Mouse (Mus musculus): Measurements from ENCODE around the gene Cdh23. TPM values are rescaled to one million over a fixed set of nuclear protein-coding genes. Genes with fewer than 3 reads are reported as not detected.

The Cdh23 gene
- polyA plus RNA-seq, 1 experiment = 2.1 TPM

DNA sequence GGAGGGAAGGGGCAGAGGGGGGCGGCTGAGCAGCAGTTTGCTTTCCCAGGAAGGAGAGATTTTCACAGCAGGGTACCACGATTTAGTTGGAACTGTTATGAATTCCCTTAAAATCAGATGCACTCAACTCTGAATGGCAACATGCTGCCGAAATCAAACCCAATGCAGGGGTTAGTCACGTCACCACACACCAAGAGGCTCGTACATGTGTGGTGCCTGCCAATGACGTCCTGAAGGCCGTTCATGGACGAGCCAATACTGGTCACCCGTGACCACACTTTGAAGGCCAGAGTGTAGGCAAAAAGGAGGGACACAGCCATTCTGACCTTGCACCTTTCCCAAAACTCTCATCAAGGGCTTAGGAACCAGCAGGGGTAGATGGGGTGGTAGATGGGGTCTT, 35.3 kb downstream of the Cdh23 start:
- Histone ChIP-seq H3K36me3 (ENCODE audit: control insufficient read depth, insufficient read depth) (no peaks in the 10 kb centered on the region), H3K79me2 (ENCODE audit: control insufficient read depth, insufficient read depth) (no peaks in the 10 kb centered on the region), H3K4me2 (ENCODE audit: low read depth) (no peak overlapping the region), H3ac (ENCODE audit: control insufficient read depth, insufficient read length) (no peak overlapping the region), H3K4me3 (no peak overlapping the region), H3K27me3 (ENCODE audit: control insufficient read depth, insufficient read depth, insufficient read length) (peaks cover 22% of the 10 kb centered on the region)
- TF ChIP-seq MYOD1 (IDR thresholded peaks at IDR 0.05; ENCODE audit: control insufficient read depth in 1 of 3, insufficient read length in 2 of 3, low read depth in 2 of 3) (no peak), SRF (IDR thresholded peaks at IDR 0.05; ENCODE audit: control insufficient read depth, insufficient read length, low read depth) (no peak), MYOG (IDR thresholded peaks at IDR 0.05; ENCODE audit: control insufficient read depth in 1 of 3, insufficient read depth in 1 of 3, insufficient read length in 2 of 3, low read depth in 2 of 3) (no peak), REST (IDR thresholded peaks at IDR 0.05; ENCODE audit: insufficient read depth, insufficient read length) (no peak), TCF3 (IDR thresholded peaks at IDR 0.05; ENCODE audit: insufficient read length, low read depth) (no peak), USF1 (IDR thresholded peaks at IDR 0.05; ENCODE audit: low read depth) (no peak), POLR2A (IDR thresholded peaks at IDR 0.05; ENCODE audit: insufficient read length, low read depth) (no peak), CEBPB (IDR thresholded peaks at IDR 0.05; ENCODE audit: insufficient read depth, poor library complexity, severe bottlenecking) (no peak), E2F4 (IDR thresholded peaks at IDR 0.05; ENCODE audit: insufficient read depth) (no peak), POLR2AphosphoS2 (IDR thresholded peaks at IDR 0.05; ENCODE audit: insufficient read length, low read depth) (no peak), TCF12 (IDR thresholded peaks at IDR 0.05; ENCODE audit: insufficient read depth, poor library complexity, severe bottlenecking) (no peak), MAX (IDR thresholded peaks at IDR 0.05; ENCODE audit: low read depth) (no peak)

DNA sequence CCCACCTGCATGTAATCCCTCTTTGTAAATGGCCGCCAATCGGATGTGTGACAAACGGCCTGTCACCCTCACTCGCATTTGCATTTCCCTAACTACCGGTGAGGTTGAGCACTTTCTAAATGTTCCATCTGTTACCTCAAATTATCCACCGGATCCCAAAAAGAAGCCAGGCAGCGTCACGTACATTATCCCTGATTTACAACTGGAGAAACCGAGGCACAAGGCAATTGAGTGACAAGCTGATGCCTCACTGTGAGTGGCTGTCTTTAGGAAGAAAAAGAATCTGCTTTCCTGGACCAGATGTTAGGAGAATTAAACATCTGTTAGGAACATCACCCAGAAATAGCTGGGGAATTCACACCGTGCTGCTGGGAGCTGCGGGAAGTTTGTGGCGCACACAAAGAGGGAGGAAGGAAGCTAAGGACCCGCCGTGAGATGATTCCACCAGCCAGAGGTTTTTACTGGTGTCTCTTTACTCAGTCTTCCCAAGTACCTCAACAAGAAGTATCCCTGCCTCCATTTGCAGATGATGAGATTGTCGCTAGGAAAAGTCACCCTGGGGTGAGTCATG, 36.8 kb downstream of the Cdh23 start:
- H3K27me3 ChIP-seq (ENCODE audit: control insufficient read depth, insufficient read depth, insufficient read length) = peaks cover 29% of the 10 kb centered on the region
- TF ChIP-seq MAX (IDR thresholded peaks at IDR 0.05; ENCODE audit: low read depth) (no peak), MYOD1 (IDR thresholded peaks at IDR 0.05; ENCODE audit: control insufficient read depth in 1 of 3, insufficient read length in 2 of 3, low read depth in 2 of 3) (no peak), REST (IDR thresholded peaks at IDR 0.05; ENCODE audit: insufficient read depth, insufficient read length) (no peak), SRF (IDR thresholded peaks at IDR 0.05; ENCODE audit: control insufficient read depth, insufficient read length, low read depth) (no peak), USF1 (IDR thresholded peaks at IDR 0.05; ENCODE audit: low read depth) (no peak), POLR2A (IDR thresholded peaks at IDR 0.05; ENCODE audit: insufficient read length, low read depth) (no peak), E2F4 (IDR thresholded peaks at IDR 0.05; ENCODE audit: insufficient read depth) (no peak), MYOG (IDR thresholded peaks at IDR 0.05; ENCODE audit: control insufficient read depth in 1 of 3, insufficient read depth in 1 of 3, insufficient read length in 2 of 3, low read depth in 2 of 3) (no peak), TCF12 (IDR thresholded peaks at IDR 0.05; ENCODE audit: insufficient read depth, poor library complexity, severe bottlenecking) (no peak), CEBPB (IDR thresholded peaks at IDR 0.05; ENCODE audit: insufficient read depth, poor library complexity, severe bottlenecking) (no peak), POLR2AphosphoS2 (IDR thresholded peaks at IDR 0.05; ENCODE audit: insufficient read length, low read depth) (no peak), TCF3 (IDR thresholded peaks at IDR 0.05; ENCODE audit: insufficient read length, low read depth) (no peak)
- no peak overlapping the region for H3K4me2 ChIP-seq (ENCODE audit: low read depth)
- H3ac ChIP-seq (ENCODE audit: control insufficient read depth, insufficient read length) = no peak overlapping the region
- no peak overlapping the region for H3K4me3 ChIP-seq
- no peaks in the 10 kb centered on the region for H3K36me3 ChIP-seq (ENCODE audit: control insufficient read depth, insufficient read depth)
- no peaks in the 10 kb centered on the region for H3K79me2 ChIP-seq (ENCODE audit: control insufficient read depth, insufficient read depth)

DNA sequence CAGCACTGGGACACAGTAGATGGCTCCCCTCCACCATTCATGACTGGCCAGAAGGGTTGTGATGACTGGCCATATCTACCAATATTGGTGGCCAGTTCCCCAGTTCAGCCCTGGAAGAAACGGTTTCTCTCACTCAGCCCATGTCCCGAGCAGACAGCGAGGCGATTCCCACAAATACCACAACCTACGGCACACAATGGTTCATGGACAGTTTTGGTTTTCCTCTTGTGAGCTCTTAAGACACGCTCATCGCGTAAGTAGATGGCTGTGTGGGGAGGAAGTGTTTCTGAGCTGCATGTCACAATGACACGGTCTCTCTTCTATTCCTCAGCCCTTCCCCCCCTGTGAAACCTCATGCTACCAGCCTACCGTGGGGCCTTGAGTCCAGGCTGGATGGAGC, 38.1 kb downstream of the Cdh23 start:
- H3ac ChIP-seq (ENCODE audit: control insufficient read depth, insufficient read length) = no peak overlapping the region
- H3K4me2 ChIP-seq (ENCODE audit: low read depth) = no peak overlapping the region
- H3K79me2 ChIP-seq (ENCODE audit: control insufficient read depth, insufficient read depth) = no peaks in the 10 kb centered on the region
- TF ChIP-seq E2F4 (IDR thresholded peaks at IDR 0.05; ENCODE audit: insufficient read depth) (no peak), TCF12 (IDR thresholded peaks at IDR 0.05; ENCODE audit: insufficient read depth, poor library complexity, severe bottlenecking) (no peak), POLR2AphosphoS2 (IDR thresholded peaks at IDR 0.05; ENCODE audit: insufficient read length, low read depth) (no peak), USF1 (IDR thresholded peaks at IDR 0.05; ENCODE audit: low read depth) (no peak)
- peaks cover 29% of the 10 kb centered on the region for H3K27me3 ChIP-seq (ENCODE audit: control insufficient read depth, insufficient read depth, insufficient read length)
- H3K4me3 ChIP-seq = no peak overlapping the region
- H3K36me3 ChIP-seq (ENCODE audit: control insufficient read depth, insufficient read depth) = no peaks in the 10 kb centered on the region

DNA sequence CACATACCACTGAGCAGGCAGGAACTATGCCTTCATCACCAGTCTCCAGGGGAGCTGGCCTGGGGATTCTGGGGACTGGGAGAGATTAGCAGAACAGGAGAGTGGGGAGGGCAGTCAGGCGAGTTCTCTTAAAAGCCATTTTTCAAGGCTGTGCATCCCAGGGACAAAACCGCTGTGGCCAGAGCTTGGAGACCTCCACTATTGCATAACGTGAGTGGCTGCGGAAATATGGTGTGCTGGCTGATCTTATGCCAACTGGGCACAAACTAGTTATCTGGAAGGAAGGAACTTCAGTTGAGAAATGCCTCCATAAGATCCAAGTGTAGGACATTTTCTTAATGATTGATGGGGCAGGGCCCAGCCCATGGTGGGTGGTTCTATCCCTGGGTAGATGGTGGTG, 42.6 kb downstream of the Cdh23 start:
- no peak for TF ChIP-seq REST (IDR thresholded peaks at IDR 0.05; ENCODE audit: insufficient read depth, insufficient read length)
- TF ChIP-seq MAX (IDR thresholded peaks at IDR 0.05; ENCODE audit: low read depth) = no peak
- TF ChIP-seq CEBPB (IDR thresholded peaks at IDR 0.05; ENCODE audit: insufficient read depth, poor library complexity, severe bottlenecking) = no peak
- no peak for TF ChIP-seq SRF (IDR thresholded peaks at IDR 0.05; ENCODE audit: control insufficient read depth, insufficient read length, low read depth)
- no peak for TF ChIP-seq MYOD1 (IDR thresholded peaks at IDR 0.05; ENCODE audit: control insufficient read depth in 1 of 3, insufficient read length in 2 of 3, low read depth in 2 of 3)
- TF ChIP-seq TCF3 (IDR thresholded peaks at IDR 0.05; ENCODE audit: insufficient read length, low read depth) = no peak
- TF ChIP-seq POLR2AphosphoS2 (IDR thresholded peaks at IDR 0.05; ENCODE audit: insufficient read length, low read depth) = no peak
- no peak for TF ChIP-seq POLR2A (IDR thresholded peaks at IDR 0.05; ENCODE audit: insufficient read length, low read depth)
- no peak for TF ChIP-seq E2F4 (IDR thresholded peaks at IDR 0.05; ENCODE audit: insufficient read depth)
- no peak for TF ChIP-seq MYOG (IDR thresholded peaks at IDR 0.05; ENCODE audit: control insufficient read depth in 1 of 3, insufficient read depth in 1 of 3, insufficient read length in 2 of 3, low read depth in 2 of 3)
- TF ChIP-seq TCF12 (IDR thresholded peaks at IDR 0.05; ENCODE audit: insufficient read depth, poor library complexity, severe bottlenecking) = no peak
- TF ChIP-seq USF1 (IDR thresholded peaks at IDR 0.05; ENCODE audit: low read depth) = no peak
- no peaks in the 10 kb centered on the region for H3K36me3 ChIP-seq (ENCODE audit: control insufficient read depth, insufficient read depth)

GRCm38 (mm10) chr10:60653106-60653505, 43.2 kb downstream of the Cdh23 start:
- TF ChIP-seq POLR2AphosphoS2 (IDR thresholded peaks at IDR 0.05; ENCODE audit: insufficient read length, low read depth) (no peak), REST (IDR thresholded peaks at IDR 0.05; ENCODE audit: insufficient read depth, insufficient read length) (no peak), SRF (IDR thresholded peaks at IDR 0.05; ENCODE audit: control insufficient read depth, insufficient read length, low read depth) (no peak), TCF12 (IDR thresholded peaks at IDR 0.05; ENCODE audit: insufficient read depth, poor library complexity, severe bottlenecking) (no peak), MYOD1 (IDR thresholded peaks at IDR 0.05; ENCODE audit: control insufficient read depth in 1 of 3, insufficient read length in 2 of 3, low read depth in 2 of 3) (no peak), MYOG (IDR thresholded peaks at IDR 0.05; ENCODE audit: control insufficient read depth in 1 of 3, insufficient read depth in 1 of 3, insufficient read length in 2 of 3, low read depth in 2 of 3) (no peak), USF1 (IDR thresholded peaks at IDR 0.05; ENCODE audit: low read depth) (no peak), TCF3 (IDR thresholded peaks at IDR 0.05; ENCODE audit: insufficient read length, low read depth) (no peak), POLR2A (IDR thresholded peaks at IDR 0.05; ENCODE audit: insufficient read length, low read depth) (no peak), MAX (IDR thresholded peaks at IDR 0.05; ENCODE audit: low read depth) (no peak), CEBPB (IDR thresholded peaks at IDR 0.05; ENCODE audit: insufficient read depth, poor library complexity, severe bottlenecking) (no peak), E2F4 (IDR thresholded peaks at IDR 0.05; ENCODE audit: insufficient read depth) (no peak)
- H3K36me3 ChIP-seq (ENCODE audit: control insufficient read depth, insufficient read depth) = no peaks in the 10 kb centered on the region

More for the DNA sequence above, 42.6 kb downstream of the Cdh23 start:
- no peaks in the 10 kb centered on the region for H3K79me2 ChIP-seq (ENCODE audit: control insufficient read depth, insufficient read depth)
- H3ac ChIP-seq (ENCODE audit: control insufficient read depth, insufficient read length) = no peak overlapping the region
- no peak overlapping the region for H3K4me2 ChIP-seq (ENCODE audit: low read depth)
- peaks cover 29% of the 10 kb centered on the region for H3K27me3 ChIP-seq (ENCODE audit: control insufficient read depth, insufficient read depth, insufficient read length)
- H3K4me3 ChIP-seq = no peak overlapping the region

More at GRCm38 (mm10) chr10:60653106-60653505, 43.2 kb downstream of the Cdh23 start:
- peaks cover 28% of the 10 kb centered on the region for H3K27me3 ChIP-seq (ENCODE audit: control insufficient read depth, insufficient read depth, insufficient read length)
- no peak overlapping the region for H3ac ChIP-seq (ENCODE audit: control insufficient read depth, insufficient read length)
- H3K4me3 ChIP-seq = no peak overlapping the region
- no peaks in the 10 kb centered on the region for H3K79me2 ChIP-seq (ENCODE audit: control insufficient read depth, insufficient read depth)
- no peak overlapping the region for H3K4me2 ChIP-seq (ENCODE audit: low read depth)

Measured in myocyte (in vitro differentiated cells).